Mouse (Mus musculus): ENCODE results near the gene Cnot9.
"Not testable (repeated sequence)": the region's sequence is repeated elsewhere in the genome, so short reads cannot be mapped to it uniquely, and the experiment has no call there.

The Cnot9 gene

GRCm38 (mm10) chr1:74505721-74506464 lies at the start of gene Cnot9:
Cnot9 (plus strand) TSS chr1:74506058.
- peak; percentile 100 for DNase-seq (ENCODE audit: low spot score)

- DNase-seq (ENCODE audit: low spot score): peak; percentile 32
Observed at GRCm38 (mm10) chr1:74460273-74460672, 45.6 kb upstream of the Cnot9 start.

- DNase-seq (ENCODE audit: low spot score): no peak
Observed at GRCm38 (mm10) chr1:74485792-74486191, 20.1 kb upstream of the Cnot9 start.

GRCm38 (mm10) chr1:74501106-74501505 lies 4.8 kb upstream of the Cnot9 start:
- DNase-seq (ENCODE audit: low spot score): no peak

- DNase-seq (ENCODE audit: low spot score): no peak
Observed at GRCm38 (mm10) chr1:74505393-74505720, 501 bp upstream of the Cnot9 start.

GRCm38 (mm10) chr1:74506471-74506881 lies 618 bp downstream of the Cnot9 start:
- DNase-seq (ENCODE audit: low spot score): peak; percentile 8

- no peak for DNase-seq (ENCODE audit: low spot score)
Observed at GRCm38 (mm10) chr1:74507780-74508179, 1.9 kb downstream of the Cnot9 start.

GRCm38 (mm10) chr1:74511306-74511705 lies 5.4 kb downstream of the Cnot9 start:
- no peak for DNase-seq (ENCODE audit: low spot score)

GRCm38 (mm10) chr1:74512999-74513398 lies 7.1 kb downstream of the Cnot9 start:
- not testable (repeated sequence) for DNase-seq (ENCODE audit: low spot score)

GRCm38 (mm10) chr1:74519875-74520274 lies 14.0 kb downstream of the Cnot9 start:
- DNase-seq (ENCODE audit: low spot score): no peak

- no peak for DNase-seq (ENCODE audit: low spot score)
Observed at GRCm38 (mm10) chr1:74524746-74525145, 18.9 kb downstream of the Cnot9 start.

- no peak for DNase-seq (ENCODE audit: low spot score)
Observed at GRCm38 (mm10) chr1:74528589-74528988, 22.7 kb downstream of the Cnot9 start.

GRCm38 (mm10) chr1:74538650-74539049 lies 32.8 kb downstream of the Cnot9 start:
- DNase-seq (ENCODE audit: low spot score): no peak

- DNase-seq (ENCODE audit: low spot score): peak; percentile 23
Observed at GRCm38 (mm10) chr1:74542451-74542961, 36.6 kb downstream of the Cnot9 start, which contains the start of gene Plcd4. Plcd4 (plus strand) TSS chr1:74542888.

- no peak for DNase-seq (ENCODE audit: low spot score)
Observed at GRCm38 (mm10) chr1:74544184-74544583, 38.3 kb downstream of the Cnot9 start, which contains the start of gene Usp37. Usp37 (minus strand) TSS chr1:74544284.

- DNase-seq (ENCODE audit: low spot score): no peak
Observed at GRCm38 (mm10) chr1:74559061-74559460, 53.2 kb downstream of the Cnot9 start.

- no peak for DNase-seq (ENCODE audit: low spot score)
Observed at GRCm38 (mm10) chr1:74565834-74566233, 60.0 kb downstream of the Cnot9 start.

GRCm38 (mm10) chr1:74569739-74570719 lies 64.2 kb downstream of the Cnot9 start:
- DNase-seq (ENCODE audit: low spot score): no peak

Measured in lung, postnatal 25 days (tissue).